Mouse (Mus musculus) inflammation-experienced regulatory T-cells, adult 16 weeks (primary cell): ENCODE results near the gene Rrp15. TPM values are rescaled to one million over a fixed set of nuclear protein-coding genes. Genes with fewer than 3 reads are reported as not detected.

ENCODE experiments used
- polyA plus RNA-seq: library from polyadenylated mRNA; unstranded; fragments of 100-300 nt; shearing (Covaris generic); gene quantifications from one replicate; pipeline ENCODE4 v1.2.1, GENCODE M21; 2017

Gene Rrp15
- polyA plus RNA-seq, result 40.9 TPM

DNA sequence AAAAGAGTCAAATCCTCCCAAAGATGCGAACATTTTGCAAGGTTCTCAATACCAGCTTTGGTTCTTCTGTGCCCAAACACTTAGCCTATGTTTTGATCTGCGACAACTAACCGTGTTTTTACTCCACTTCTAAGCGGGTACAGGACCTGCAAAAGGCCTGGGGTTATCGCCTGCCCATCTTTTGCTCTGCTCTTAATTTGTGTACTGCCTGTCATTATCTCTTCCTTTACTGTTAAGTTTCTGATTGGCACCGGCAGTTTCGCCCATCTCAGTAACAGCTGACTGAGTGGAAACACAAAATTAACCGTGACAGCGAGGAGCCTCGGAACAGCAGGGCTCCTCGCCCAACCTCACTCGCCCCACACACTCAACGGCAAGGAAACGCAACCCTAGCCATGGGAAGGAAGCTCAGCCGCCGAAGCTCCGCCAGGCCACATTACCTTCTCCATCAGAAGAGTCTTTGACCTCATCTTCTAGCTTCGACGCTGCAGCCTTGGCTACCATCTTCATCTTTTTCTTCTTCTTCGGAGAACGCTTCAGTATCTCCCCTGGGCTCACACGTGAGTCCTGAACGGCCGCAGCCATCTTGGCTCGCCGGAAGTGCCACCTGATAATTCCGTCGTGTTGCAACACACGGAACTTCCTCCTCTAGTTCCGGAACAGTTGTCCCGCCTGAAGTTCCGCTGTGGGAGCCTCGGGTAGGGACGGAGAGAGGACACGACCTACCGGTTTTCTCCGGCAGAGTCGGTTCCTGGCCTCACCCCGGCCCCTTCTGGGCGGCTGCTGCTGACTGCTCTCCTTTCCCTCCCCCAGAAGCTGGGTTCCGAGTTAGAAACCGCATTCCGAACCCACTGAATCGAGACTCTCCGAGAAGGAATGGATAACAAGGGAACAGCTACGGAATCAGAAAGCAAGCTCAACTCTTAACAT lies at the start of gene Rrp15:
Rrp15 (minus strand) TSS at position 635 of the 930 bp plus-strand sequence.

DNA sequence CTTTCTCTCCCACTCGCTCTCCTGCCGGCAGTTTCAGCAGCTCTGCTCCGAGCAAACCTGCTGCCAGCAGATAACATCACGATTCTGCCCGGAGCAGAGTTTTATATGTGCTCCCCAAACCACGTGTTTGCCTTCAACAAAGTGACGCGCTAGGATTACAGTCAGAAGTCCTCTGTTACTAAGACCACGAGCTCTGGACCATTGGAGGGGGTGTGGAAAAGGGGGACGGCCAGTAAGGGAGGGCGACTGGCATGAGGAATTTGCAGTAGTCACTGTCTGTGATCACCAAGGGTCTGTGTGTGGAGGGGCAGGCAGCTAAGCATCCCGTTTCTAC lies 43.3 kb downstream of the Rrp15 start, which contains the start of gene Tgfb2:
Tgfb2 (minus strand) TSS at position 75 of the 334 bp plus-strand sequence.

Other genes starting within 250 kb of the Rrp15 start
- not detected for gene Tgfb2, start 43.4 kb downstream of the Rrp15 start, polyA plus RNA-seq
- gene D1Pas1, start 218.1 kb upstream of the Rrp15 start, polyA plus RNA-seq, result not detected